Mouse (Mus musculus): ENCODE data around the gene Ptpn21. TPM values are rescaled to one million over a fixed set of nuclear protein-coding genes. Genes with fewer than 3 reads are reported as not detected.

Ptpn21 gene
- total RNA-seq, 4 experiments from 2014 or later = 7.0 to 9.7 (median 9.4) TPM

DNA sequence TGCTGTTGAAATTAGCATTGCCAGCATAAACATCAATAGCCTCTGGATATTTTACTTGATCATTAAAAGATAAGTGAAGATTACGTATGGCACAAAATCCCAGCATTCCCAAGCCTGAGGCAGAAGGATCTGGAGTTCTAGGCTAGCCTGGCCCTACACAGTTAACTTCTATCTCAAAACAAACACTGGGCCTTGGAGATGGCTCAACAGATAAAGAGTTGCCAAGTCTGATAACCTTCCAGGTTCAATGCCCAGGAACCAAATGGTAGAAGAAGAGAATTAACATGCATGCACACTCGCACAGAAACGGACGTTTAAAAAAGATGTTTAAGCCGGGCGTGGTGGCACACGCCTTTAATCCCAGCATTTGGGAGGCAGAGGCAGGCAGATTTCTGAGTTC is 13.0 kb downstream of the Ptpn21 start:
- DNase-seq (ENCODE audit: low spot score in 2 of 2) = no peak

DNA sequence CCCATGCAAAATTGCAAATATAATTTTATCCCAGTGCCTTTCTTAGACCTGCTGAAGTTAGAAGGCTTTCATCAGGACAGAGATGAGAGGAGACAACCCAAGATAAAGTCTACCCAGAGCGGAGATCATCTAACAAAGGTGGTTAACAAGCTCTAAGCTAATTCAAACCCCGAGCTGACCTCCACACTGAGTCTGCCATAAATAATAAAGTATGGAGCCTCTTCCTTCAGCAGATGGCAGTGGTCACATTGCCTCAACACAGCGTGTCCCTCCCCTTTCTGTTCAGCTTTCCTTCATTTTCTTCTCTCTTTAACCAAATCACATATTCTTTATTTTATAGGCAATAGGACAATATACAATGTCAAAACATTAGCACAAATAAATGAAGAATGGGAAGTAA is 16.2 kb downstream of the Ptpn21 start:
- DNase-seq (ENCODE audit: low spot score in 2 of 2) = no peak

DNA sequence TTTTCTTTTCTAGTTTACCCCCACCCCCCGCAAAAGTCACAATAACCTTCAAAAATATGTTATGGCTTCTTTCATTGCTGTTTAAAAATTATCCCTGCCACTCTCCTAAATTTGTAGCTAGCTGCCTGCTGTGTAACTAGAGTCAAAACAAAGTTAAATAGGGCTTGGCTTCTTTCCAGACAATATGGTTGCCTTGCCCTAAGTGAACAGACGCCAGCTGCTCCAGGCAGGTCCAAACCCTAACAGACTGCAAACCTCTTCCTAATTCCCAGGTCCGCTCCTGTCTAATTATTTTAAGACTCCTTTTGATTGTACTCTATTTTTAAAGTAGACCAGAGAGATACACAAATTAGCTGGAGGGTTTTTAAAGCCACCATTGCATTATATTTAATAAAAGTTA is 16.6 kb downstream of the Ptpn21 start:
- DNase-seq (ENCODE audit: low spot score in 2 of 2) = no peak

DNA sequence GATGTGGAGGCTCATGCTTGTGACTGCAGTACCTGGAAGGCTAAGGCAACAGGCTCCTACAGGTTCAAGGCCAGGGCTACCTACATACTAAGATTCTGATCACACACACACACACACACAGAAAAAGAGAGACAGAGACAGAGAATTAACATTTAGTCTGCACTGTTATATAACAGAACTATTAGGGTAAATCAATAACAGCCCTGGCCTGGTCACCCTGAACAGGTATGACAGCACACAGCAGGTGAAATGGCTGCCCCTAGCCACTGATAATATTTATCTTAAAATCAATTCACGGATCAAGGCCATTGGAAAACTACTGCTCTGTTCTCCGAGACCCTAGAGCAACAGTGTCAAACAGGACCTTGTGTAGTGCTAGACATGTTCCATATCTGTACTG is 21.1 kb downstream of the Ptpn21 start:
- DNase-seq (ENCODE audit: low spot score in 2 of 2) = no peak

DNA sequence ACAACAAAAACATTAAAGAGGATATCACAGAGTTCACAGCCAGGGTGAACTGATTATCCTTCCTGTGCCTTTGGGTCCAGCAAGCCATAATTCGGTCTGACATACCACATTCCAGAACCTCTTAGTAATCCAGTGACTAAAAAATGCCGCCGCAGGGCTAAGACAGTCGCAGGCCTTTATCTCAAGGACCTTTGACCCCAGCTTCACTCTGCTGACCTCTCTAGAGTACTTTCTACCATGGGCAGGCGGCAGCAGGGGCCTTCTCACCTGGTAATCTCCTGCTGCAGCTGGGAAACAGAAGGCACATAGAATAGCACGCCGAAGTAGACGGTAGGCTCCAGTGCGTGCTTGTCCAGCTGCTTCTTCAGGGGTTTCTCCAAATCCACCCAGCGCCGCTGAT is 22.4 kb downstream of the Ptpn21 start:
- DNase-seq (ENCODE audit: low spot score in 2 of 2) = no peak

DNA sequence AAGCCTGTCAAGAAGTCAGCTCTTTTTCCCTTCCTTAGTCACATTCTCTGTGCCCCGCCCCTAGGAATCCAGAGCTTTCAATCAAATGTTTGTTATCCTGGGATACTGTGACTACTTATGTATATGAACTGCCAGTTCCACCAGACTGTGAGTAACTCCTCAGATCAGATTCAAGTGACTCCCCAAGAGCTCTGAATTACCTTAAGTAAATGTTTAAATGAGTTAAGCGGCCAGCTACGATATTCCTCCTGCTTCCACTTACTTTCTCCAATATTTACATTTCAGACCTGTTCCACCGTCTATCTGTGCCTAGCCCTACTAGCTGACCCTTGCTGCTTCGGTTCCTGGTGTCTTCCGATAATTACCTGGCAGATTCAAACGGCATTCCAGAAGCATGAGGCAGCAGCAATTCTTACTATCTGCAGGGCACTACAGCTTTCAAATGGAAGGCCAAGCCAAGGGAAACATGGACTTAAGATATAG is 23.5 kb downstream of the Ptpn21 start:
- no peak for DNase-seq (ENCODE audit: low spot score in 2 of 2)

DNA sequence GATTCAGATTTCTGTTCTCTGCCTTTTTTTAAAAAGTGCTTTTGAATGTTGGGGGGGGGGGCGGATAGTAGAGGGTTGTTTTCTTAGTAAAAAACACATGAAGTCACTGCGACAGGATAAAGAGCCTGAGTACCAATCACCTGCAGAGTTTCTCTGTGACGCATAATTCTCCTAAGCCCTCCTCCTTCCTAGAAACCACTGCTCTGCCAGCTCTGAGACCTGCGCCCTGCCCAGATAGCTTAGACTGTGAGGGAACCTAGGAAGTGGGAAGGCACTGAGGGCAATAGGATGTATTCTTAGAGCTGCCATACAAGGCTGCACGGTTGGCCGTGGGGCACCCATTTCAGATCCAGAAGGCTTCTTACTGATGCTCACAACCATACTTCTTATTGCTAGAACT is 24.4 kb downstream of the Ptpn21 start:
- DNase-seq (ENCODE audit: low spot score in 2 of 2) = no peak

DNA sequence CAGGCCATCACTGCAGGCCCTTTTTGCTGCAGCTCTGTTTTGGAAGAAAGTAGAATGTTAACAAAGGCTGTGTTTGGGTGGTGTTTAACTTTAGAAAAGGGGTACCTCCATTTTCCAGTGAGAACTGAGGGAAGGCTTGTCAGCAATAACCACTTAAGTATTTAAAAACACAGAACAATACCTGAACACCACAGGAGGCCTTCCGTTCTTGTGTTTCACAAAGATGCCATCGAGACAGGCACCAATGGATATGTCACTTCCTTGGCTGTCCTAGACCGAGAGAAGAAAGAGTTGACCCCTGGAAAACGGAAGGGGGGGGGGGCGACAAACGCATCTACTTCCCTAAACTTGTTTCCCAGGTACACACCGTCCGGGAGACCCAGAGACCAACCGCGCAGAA is 33.2 kb downstream of the Ptpn21 start:
- DNase-seq (ENCODE audit: low spot score in 2 of 2) = no peak

DNA sequence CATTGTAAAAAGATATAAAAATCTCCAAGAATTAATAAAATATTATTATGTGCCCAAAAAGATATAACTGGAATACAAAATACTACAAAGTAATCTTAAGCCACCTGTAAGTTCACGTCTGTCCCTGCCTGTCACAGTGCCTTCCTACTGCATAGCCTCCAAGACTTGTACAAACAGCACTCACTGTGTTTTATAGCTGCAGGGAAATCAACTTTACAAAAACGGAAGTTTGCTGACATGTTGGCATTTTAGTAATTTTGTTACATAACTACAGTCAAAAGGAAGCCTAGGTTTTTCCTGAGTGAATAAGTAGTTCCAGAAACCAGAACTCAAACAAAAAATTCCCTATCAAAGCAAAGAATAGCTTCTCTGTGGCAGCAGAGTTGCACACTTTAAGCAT is 33.7 kb downstream of the Ptpn21 start:
- DNase-seq (ENCODE audit: low spot score in 2 of 2) = no peak

DNA sequence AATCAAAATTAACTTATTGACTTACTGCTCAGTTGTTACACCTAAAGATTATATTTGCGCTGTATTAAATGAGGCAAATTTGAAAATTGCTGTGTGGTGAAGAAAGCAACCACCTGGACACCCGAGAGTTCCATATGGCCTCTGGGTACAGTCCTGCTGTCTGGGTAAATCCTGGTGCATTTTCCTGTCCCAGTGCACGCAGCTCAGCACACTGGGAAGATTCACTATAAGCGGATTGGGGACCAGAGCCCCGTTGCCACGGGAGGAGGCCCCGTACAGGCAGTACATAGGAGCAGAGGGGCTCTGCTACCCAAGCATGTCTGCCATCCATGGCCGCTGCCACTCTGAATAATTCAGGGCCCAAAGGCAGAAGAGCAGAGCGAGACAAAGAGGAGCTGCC is 35.6 kb downstream of the Ptpn21 start:
- DNase-seq (ENCODE audit: low spot score in 2 of 2) = no peak

DNA sequence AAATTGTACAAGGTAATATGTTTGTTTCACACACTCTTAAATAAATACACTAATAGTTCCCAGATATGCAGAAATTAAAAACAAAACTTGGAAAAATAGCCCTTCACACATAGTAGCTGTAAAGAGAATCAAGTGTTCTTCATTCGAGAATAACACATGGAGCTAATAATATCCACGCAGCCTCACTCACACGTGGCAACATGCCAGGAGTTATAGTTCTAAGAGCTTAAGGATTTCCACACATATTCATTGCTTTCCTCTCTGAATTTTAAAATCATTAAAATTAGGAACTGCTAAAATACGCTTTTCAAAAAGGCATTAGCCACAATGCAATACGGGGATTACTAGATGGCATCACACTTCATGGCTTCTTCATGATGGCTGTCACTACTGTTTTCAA is 40.0 kb downstream of the Ptpn21 start:
- DNase-seq (ENCODE audit: low spot score in 2 of 2) = no peak

DNA sequence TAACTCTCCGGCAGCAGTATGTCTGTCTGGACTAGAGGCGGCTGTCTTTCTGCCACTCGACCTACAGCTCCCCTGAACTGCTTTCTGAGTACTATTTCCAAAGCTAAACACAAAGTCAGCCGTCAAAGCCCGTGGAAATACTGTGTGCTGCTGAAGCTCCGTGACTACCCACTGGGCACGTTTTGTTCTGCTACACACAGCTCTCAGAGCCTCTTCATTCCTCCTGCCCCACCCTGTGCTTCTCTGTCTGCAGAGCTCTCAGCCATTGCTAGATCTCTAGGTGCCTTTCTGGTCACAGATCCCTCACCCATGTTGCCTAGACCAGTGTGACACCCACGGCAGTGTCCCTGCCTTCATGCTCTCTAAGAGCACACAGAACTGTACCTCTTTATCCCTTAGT is 47.0 kb downstream of the Ptpn21 start:
- DNase-seq (ENCODE audit: low spot score in 2 of 2) = no peak

DNA sequence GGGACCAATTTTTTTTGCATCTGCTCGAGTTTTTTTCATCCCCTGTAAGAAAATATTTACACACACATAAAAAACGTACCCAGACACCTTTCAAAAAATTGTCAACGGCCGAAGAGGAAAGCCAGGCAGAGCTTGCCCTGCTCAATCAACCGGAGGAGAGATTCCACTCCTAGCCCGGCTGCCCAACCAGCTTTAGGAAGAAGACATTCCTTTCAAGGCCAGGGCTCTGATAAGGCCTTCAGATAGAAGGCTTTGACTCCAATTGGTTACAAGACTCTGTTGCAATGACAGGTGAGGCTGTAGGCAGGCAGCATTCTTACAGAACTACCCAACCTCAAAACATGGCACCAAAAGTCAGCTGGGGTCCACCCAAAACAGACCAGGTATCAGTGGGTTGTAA is 53.6 kb downstream of the Ptpn21 start:
- DNase-seq (ENCODE audit: low spot score in 2 of 2) = no peak

DNA sequence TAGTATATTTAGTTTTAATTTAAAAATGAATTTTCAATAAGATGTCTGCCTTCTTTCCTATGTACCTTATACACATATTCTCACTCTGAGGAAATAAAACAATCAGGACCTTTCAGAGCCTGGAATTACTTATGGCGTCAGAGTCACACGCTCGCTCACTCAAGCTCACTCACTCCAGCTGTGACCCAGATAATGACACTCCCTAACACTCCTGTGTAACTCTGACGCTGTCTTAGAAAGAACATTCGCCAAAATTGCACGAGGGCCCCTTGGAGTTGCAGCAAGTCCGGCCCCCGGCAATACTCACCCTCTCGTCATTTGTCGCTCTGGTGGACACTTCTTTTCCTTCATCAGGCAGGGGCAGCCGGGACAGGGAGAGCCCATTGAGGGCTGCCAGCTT is 54.0 kb downstream of the Ptpn21 start:
- DNase-seq (ENCODE audit: low spot score in 2 of 2) = no peak

DNA sequence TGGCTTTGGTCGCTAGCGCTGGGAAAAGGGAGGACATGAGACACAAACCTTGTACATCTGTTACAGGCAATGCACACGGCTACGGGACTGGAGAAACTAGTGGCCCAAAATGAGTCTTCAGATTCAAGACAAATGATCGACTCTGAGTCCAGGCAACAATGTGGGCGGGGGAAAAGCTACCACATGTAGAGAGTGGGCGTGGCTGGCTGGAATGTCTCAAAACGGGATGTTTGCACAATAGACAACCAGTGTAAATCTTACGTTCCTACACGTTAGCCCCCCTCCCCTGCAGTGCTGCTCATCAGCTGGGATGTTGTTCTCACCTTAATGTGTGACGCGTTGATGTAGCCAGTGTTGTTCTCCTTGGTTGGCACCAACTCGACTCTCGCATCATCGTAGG is 55.0 kb downstream of the Ptpn21 start:
- DNase-seq (ENCODE audit: low spot score in 2 of 2) = no peak

DNA sequence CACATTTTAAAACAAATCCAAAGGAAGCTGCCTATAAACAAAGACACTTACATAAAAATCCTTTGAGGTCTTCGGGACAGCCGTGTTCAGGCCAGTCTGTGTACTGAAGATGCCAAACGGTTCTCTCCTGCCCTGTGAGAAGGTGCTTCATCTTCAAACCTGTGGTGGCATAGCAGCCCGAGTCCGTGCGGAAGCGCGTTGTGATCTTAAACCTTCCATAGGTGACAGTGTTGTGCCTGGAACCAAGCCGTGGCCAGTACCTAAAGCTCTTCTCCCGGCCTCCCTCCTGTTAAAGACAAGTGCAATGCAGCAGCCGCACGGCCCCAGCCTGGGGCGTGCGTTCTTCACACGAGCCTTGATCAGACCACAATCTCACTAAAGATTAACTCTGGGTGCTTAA is 57.3 kb downstream of the Ptpn21 start:
- no peak for DNase-seq (ENCODE audit: low spot score in 2 of 2)

DNA sequence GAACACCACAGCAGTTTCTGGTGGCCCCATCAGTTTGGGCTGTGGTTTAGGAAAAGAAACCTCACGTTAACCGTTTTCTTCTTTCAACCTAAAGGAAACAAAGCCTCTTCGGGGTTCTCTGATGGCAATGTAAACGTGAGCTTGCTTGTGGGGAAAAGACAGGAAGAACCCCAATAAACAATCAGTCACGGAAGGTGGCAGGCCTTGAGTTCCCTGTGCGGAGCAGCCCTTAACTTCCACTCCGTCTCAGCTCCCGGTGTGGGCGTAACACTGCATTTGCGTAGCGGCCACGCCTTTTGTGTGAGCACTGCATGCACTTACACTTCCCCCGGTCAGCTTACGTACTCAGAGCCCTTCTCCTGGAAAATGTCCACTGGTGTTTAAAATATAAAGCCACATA is 59.9 kb downstream of the Ptpn21 start:
- DNase-seq (ENCODE audit: low spot score in 2 of 2) = no peak

DNA sequence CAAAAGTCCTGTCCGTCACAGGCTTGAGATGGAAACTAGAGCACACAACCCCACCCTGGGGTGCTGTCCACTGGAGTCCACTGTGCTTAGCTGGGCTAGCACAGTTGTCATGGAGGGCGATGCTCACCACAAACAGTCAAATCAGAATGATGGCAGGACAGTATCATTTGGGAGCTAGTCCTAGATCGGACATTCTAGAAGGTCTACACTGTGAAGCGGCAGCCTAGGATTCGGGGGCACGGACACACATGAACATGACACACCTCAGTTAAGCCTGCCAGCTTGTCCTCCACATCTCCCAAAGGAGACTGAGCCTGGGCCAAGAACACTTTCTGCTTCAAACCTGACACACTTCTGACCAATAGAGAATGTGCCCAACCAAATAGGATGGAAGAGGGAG is 60.3 kb downstream of the Ptpn21 start:
- no peak for DNase-seq (ENCODE audit: low spot score in 2 of 2)

DNA sequence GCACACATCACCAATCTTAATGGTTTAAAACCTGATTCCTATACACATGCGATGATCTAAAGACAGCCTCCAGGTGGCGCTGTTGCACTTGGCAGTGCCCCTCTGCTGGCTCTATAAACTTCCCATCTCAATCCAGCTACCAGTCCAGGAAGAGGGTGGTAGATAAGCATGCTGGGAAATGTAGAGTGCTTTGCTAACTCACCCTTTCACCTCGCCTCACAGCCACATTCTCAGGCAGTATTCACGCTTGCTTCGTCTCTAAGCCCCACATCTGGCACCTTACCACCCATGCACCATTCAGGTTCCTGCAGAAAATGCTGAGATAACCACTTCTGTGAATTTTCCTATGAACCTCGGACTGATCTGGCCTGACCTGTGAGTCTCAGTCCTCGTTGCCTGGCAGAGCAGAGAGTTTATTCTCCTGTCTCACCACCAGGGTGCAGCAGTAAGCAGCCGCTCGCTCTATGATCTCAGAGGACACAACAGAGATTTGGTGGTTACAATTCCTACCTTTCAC is 62.5 kb downstream of the Ptpn21 start:
- DNase-seq (ENCODE audit: low spot score in 2 of 2) = peak; percentile 60 to 78

DNA sequence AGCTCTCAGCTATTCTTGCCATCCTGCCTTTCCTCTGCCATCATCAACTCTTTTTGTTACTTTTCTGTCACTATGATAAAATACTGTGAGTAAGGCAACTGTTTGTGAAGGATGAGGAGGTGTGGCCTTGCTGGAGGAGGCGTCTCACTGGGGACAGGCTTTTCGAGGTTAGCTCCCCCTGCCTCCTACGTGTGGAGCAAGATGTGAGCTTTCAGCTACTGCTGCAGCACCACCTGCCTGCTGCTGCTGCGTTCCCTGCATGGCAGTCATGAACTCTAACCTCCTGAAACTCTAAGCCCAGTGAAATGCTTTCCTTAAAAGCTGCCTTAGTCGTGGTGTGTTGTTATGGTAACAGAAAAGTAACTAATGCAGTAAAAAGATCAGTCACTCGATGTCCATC is 63.3 kb downstream of the Ptpn21 start:
- DNase-seq (ENCODE audit: low spot score in 2 of 2) = no peak

DNA sequence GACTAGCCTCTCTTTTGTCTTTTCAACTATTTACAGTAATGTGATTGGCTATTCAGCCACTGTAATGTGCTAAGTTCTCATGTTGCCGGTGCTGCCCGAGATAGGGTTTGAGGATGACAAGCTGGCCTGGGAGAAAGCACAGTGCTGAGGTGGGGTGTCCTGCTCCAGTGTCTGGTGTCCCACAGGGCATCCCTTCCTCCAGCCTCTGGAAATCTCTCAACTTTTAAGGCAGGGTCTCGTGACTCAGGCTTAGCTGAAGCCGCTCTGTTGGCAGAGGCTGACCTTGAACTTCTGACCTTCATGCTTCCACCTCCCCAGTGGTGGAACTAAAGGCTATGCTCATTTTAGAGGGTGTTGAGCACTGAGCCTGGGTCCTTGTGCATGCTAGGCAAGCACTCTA is 66.8 kb downstream of the Ptpn21 start:
- DNase-seq (ENCODE audit: low spot score in 2 of 2) = no peak

DNA sequence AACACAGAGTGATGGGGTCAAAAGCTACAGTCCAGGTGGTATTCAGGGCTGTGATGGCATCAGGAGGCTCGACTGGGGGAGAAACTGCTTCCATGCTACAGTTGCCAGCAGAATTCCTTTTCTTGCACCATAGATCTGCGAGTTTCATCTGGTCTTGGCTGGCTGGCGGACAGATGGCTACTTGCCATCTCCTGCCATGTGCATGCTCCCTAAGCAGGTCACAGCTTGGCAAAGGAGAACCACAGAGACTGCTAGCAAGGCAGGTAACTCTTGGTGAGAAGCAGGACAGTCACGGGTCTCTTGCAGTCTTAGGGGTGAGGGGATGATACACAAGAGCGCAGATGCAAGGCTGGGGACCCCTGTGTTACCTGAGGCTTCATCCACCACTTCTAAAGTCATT is 67.3 kb downstream of the Ptpn21 start:
- no peak for DNase-seq (ENCODE audit: low spot score in 2 of 2)

DNA sequence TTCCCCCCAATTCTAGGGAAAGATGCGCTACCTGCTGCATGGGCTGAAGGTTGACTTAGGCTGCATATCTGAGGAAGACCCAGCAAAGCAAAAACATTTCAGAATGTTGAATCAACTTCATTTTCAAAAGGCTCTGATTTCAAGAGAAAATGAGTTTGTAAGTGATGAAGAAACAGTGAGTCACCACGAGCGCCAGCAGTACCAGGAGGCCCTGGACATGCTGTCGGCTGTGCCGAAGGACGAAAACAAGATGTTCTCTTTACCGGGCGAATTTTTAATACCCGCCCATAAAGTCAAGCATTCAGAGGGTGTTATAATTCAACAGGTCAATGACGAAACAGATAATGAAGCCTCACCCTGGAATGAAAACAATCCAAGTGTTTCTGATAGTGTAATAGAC is 68.1 kb downstream of the Ptpn21 start:
- DNase-seq (ENCODE audit: low spot score in 2 of 2) = no peak

DNA sequence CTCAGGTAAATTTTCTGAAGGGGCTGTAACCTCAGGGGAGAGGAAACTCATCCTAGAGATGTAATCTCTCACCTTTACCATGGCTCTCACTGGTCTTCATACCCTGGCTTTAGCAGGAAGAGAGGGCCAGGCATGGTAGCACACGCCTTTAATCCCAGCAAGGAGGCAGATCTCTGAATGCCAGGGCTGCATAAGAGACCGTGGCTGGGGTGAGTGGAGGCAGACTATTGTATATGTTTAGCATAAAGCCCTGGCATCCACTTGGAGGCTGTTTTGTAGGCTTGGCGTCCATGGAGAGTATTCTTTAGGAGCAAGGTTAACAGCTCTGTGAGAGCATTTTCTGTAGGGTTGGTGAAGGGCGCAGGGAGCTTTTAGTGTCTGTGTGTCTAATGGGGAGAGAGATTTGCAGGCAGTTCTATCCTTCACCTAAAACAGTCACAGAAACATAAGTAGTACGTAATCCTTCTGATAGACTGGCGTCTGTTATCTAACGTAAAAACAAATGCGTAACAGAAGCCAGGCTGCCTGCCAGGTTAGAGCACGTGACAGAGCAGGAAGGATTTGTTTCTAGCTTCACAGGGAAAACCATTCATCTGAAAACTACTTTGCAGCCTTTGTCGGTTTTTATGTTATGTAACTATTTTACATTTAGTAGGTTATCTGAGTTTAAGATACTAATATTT is 68.9 kb downstream of the Ptpn21 start:
- peak; percentile 78 to 85 for DNase-seq (ENCODE audit: low spot score in 2 of 2)
